Mouse (Mus musculus) limb, embryonic 12.5 days (tissue): ENCODE measurements at regions not wholly inside any gene's neighbourhood (a gene's known extent, or its start where the extent isn't known, plus 50 kb on each side); places are given as distances from the start of the nearest gene placed in this dataset.

Source experiments
- ATAC-seq: fragments of 200-750 bp; cut with Nextera tagmentation; 2 replicates; pipeline ENCODE4 v1.8.0; 2017; ENCODE audit warnings: low read depth, moderate TSS enrichment; ENCODE audit not compliant: insufficient number of reproducible peaks, insufficient read depth, low FRiP score, low TSS enrichment
- H3K27ac ChIP-seq: fragments of 300-500 bp; sonication (generic); 2 replicates; pipeline ENCODE4 v1.5.1; 2016; ENCODE audit warnings: mild to moderate bottlenecking, moderate library complexity
- H3K27me3 ChIP-seq: fragments of 300-500 bp; sonication (generic); 2 replicates; pipeline ENCODE4 v1.6.1; 2016; ENCODE audit warnings: mild to moderate bottlenecking, moderate library complexity
- H3K36me3 ChIP-seq: fragments of 300-500 bp; sonication (generic); 2 replicates; pipeline ENCODE4 v1.6.1; 2016; ENCODE audit warnings: mild to moderate bottlenecking, moderate library complexity
- H3K4me1 ChIP-seq: fragments of 300-500 bp; sonication (generic); replicated peaks from 2 replicates; pipeline ENCODE4 v1.6.1; 2016
- H3K4me2 ChIP-seq: fragments of 300-500 bp; sonication (generic); 2 replicates; pipeline ENCODE4 v1.6.1; 2016; ENCODE audit warnings: mild to moderate bottlenecking, moderate library complexity
- H3K4me3 ChIP-seq: fragments of 300-500 bp; sonication (generic); replicated peaks from 2 replicates; pipeline ENCODE4 v1.5.1; 2016; ENCODE audit warnings: mild to moderate bottlenecking
- H3K9ac ChIP-seq: fragments of 300-500 bp; sonication (generic); replicated peaks from 2 replicates; pipeline ENCODE4 v1.6.1; 2016; ENCODE audit warnings: mild to moderate bottlenecking, moderate library complexity
- H3K9me3 ChIP-seq: fragments of 300-500 bp; sonication (generic); 2 replicates; pipeline ENCODE4 v1.6.1; 2016; ENCODE audit warnings: mild to moderate bottlenecking, moderate library complexity
- WGBS: fragments of 180-500 bp; shearing (Covaris S2); methylation state at CpG from one replicate; pipeline ENCODE4 v1.1.7; 2016; 5-methylcytosine and 5-hydroxymethylcytosine counted together

- no peak overlapping the region for H3K4me3 ChIP-seq
- no peaks in the 10 kb centered on the region for H3K36me3 ChIP-seq
- WGBS = 76% methylated on average over 1 of the region's 1 CpGs
- H3K9me3 ChIP-seq = no peaks in the 10 kb centered on the region
- no peak overlapping the region for H3K4me2 ChIP-seq
- H3K27me3 ChIP-seq = peaks cover 20% of the 10 kb centered on the region
- no peak for ATAC-seq
- H3K4me1 ChIP-seq = peaks cover 7% of the 10 kb centered on the region; the same call in 1 of the 2 replicates
- no peak overlapping the region for H3K9ac ChIP-seq
- no peak overlapping the region for H3K27ac ChIP-seq
Measured at GRCm38 (mm10) chr1:120732003-120732402, 129.8 kb downstream of the En1 start.

- ATAC-seq = no peak
- WGBS = 84% methylated on average over 5 of the region's 5 CpGs
- Histone ChIP-seq H3K4me1 (peaks cover 7% of the 10 kb centered on the region; the same call in 1 of the 2 replicates), H3K4me2 (no peak overlapping the region), H3K27ac (no peak overlapping the region), H3K4me3 (no peak overlapping the region), H3K9ac (no peak overlapping the region), H3K27me3 (peaks cover 23% of the 10 kb centered on the region), H3K36me3 (no peaks in the 10 kb centered on the region), H3K9me3 (no peaks in the 10 kb centered on the region)
Measured at GRCm38 (mm10) chr1:120733683-120734082, 131.5 kb downstream of the En1 start.

GRCm38 (mm10) chr1:120734846-120735245, 132.6 kb downstream of the En1 start:
- H3K4me3 ChIP-seq = no peak overlapping the region
- H3K27me3 ChIP-seq = peaks cover 32% of the 10 kb centered on the region
- 0 out of 2 replicates have a peak, but pooled peaks have one; percentile 24 for ATAC-seq
- H3K4me2 ChIP-seq = no peak overlapping the region
- no peak overlapping the region for H3K27ac ChIP-seq
- no peaks in the 10 kb centered on the region for H3K9me3 ChIP-seq
- H3K9ac ChIP-seq = no peak overlapping the region
- H3K4me1 ChIP-seq = peaks cover 10% of the 10 kb centered on the region
- H3K36me3 ChIP-seq = no peaks in the 10 kb centered on the region

GRCm38 (mm10) chr1:120739499-120739898, 137.3 kb downstream of the En1 start:
- H3K4me3 ChIP-seq = no peak overlapping the region
- no peak overlapping the region for H3K4me2 ChIP-seq
- 25% methylated on average over 6 of the region's 6 CpGs for WGBS
- ATAC-seq = no peak
- peaks cover 36% of the 10 kb centered on the region for H3K27me3 ChIP-seq
- no peak overlapping the region for H3K9ac ChIP-seq
- peaks cover 24% of the 10 kb centered on the region for H3K4me1 ChIP-seq
- no peaks in the 10 kb centered on the region for H3K9me3 ChIP-seq
- no peaks in the 10 kb centered on the region for H3K36me3 ChIP-seq
- no peak overlapping the region for H3K27ac ChIP-seq

GRCm38 (mm10) chr1:120741091-120741740, 139.0 kb downstream of the En1 start:
- Histone ChIP-seq H3K9me3 (no peaks in the 10 kb centered on the region), H3K36me3 (no peaks in the 10 kb centered on the region), H3K27ac (peak overlapping the region; percentile 59), H3K9ac (no peak overlapping the region), H3K4me2 (peak overlapping the region; percentile 28), H3K27me3 (peaks cover 32% of the 10 kb centered on the region), H3K4me3 (no peak overlapping the region), H3K4me1 (peaks cover 20% of the 10 kb centered on the region)
- 19% methylated on average over 16 of the region's 16 CpGs for WGBS
- ATAC-seq = peak; percentile 63

GRCm38 (mm10) chr1:120748963-120749362, 146.7 kb downstream of the En1 start:
- no peak overlapping the region for H3K9ac ChIP-seq
- ATAC-seq = no peak
- H3K36me3 ChIP-seq = no peaks in the 10 kb centered on the region
- no peaks in the 10 kb centered on the region for H3K9me3 ChIP-seq
- WGBS = 51% methylated on average over 6 of the region's 6 CpGs
- H3K4me3 ChIP-seq = no peak overlapping the region
- peaks cover 12% of the 10 kb centered on the region for H3K27me3 ChIP-seq
- H3K4me1 ChIP-seq = 0 out of 2 replicates have a peak, but pooled peaks cover 3% of the 10 kb centered on the region
- H3K4me2 ChIP-seq = no peak overlapping the region
- H3K27ac ChIP-seq = no peak overlapping the region

- no peak overlapping the region for H3K4me3 ChIP-seq
- WGBS = 85% methylated on average over 1 of the region's 1 CpGs
- H3K27ac ChIP-seq = no peak overlapping the region
- no peak for ATAC-seq
- H3K4me1 ChIP-seq = peaks cover 13% of the 10 kb centered on the region; the same call in 1 of the 2 replicates
- no peaks in the 10 kb centered on the region for H3K36me3 ChIP-seq
- H3K27me3 ChIP-seq = peaks cover 6% of the 10 kb centered on the region
- H3K4me2 ChIP-seq = no peak overlapping the region
- H3K9ac ChIP-seq = no peak overlapping the region
- H3K9me3 ChIP-seq = no peaks in the 10 kb centered on the region
Measured at GRCm38 (mm10) chr1:120753406-120753805, 151.2 kb downstream of the En1 start.

- H3K27ac ChIP-seq = no peak overlapping the region
- no peak overlapping the region for H3K4me2 ChIP-seq
- no peak for ATAC-seq
- H3K9ac ChIP-seq = no peak overlapping the region
- peaks cover 11% of the 10 kb centered on the region; the same call in 1 of the 2 replicates for H3K4me1 ChIP-seq
- no peak overlapping the region for H3K4me3 ChIP-seq
- H3K9me3 ChIP-seq = no peaks in the 10 kb centered on the region
- no peaks in the 10 kb centered on the region for H3K36me3 ChIP-seq
- WGBS = 79% methylated on average over 5 of the region's 5 CpGs
- H3K27me3 ChIP-seq = peaks cover 5% of the 10 kb centered on the region; the same call in 1 of the 2 replicates
Measured at GRCm38 (mm10) chr1:120754337-120754736, 152.1 kb downstream of the En1 start.

- Histone ChIP-seq H3K27ac (no peak overlapping the region), H3K4me1 (peaks cover 34% of the 10 kb centered on the region), H3K9me3 (no peaks in the 10 kb centered on the region), H3K4me3 (no peak overlapping the region), H3K36me3 (no peaks in the 10 kb centered on the region), H3K27me3 (peaks cover 5% of the 10 kb centered on the region; the same call in 1 of the 2 replicates), H3K4me2 (no peak overlapping the region), H3K9ac (no peak overlapping the region)
- no peak for ATAC-seq
- WGBS = 46% methylated on average over 9 of the region's 9 CpGs
Measured at GRCm38 (mm10) chr1:120757283-120757821, 155.1 kb downstream of the En1 start.

GRCm38 (mm10) chr1:120758172-120758571, 156.0 kb downstream of the En1 start:
- no peak overlapping the region for H3K4me2 ChIP-seq
- no peaks in the 10 kb centered on the region for H3K36me3 ChIP-seq
- peaks cover 8% of the 10 kb centered on the region; the same call in 1 of the 2 replicates for H3K27me3 ChIP-seq
- 68% methylated on average over 7 of the region's 7 CpGs for whole genome bisulfite sequencing
- no peak overlapping the region for H3K4me3 ChIP-seq
- no peak for ATAC-seq
- H3K27ac ChIP-seq = no peak overlapping the region
- H3K9ac ChIP-seq = no peak overlapping the region
- no peaks in the 10 kb centered on the region for H3K9me3 ChIP-seq
- H3K4me1 ChIP-seq = peaks cover 38% of the 10 kb centered on the region

GRCm38 (mm10) chr1:120758762-120759161, 156.5 kb downstream of the En1 start:
- H3K27ac ChIP-seq = no peak overlapping the region
- no peaks in the 10 kb centered on the region for H3K36me3 ChIP-seq
- no peak overlapping the region for H3K4me3 ChIP-seq
- peaks cover 38% of the 10 kb centered on the region for H3K4me1 ChIP-seq
- ATAC-seq = no peak
- no peak overlapping the region for H3K9ac ChIP-seq
- H3K4me2 ChIP-seq = no peak overlapping the region
- H3K27me3 ChIP-seq = peaks cover 10% of the 10 kb centered on the region; the same call in 1 of the 2 replicates
- H3K9me3 ChIP-seq = no peaks in the 10 kb centered on the region
- 68% methylated on average over 5 of the region's 5 CpGs for WGBS
